Mouse (Mus musculus): ENCODE measurements around the gene Cox10.

Gene Cox10

DNA sequence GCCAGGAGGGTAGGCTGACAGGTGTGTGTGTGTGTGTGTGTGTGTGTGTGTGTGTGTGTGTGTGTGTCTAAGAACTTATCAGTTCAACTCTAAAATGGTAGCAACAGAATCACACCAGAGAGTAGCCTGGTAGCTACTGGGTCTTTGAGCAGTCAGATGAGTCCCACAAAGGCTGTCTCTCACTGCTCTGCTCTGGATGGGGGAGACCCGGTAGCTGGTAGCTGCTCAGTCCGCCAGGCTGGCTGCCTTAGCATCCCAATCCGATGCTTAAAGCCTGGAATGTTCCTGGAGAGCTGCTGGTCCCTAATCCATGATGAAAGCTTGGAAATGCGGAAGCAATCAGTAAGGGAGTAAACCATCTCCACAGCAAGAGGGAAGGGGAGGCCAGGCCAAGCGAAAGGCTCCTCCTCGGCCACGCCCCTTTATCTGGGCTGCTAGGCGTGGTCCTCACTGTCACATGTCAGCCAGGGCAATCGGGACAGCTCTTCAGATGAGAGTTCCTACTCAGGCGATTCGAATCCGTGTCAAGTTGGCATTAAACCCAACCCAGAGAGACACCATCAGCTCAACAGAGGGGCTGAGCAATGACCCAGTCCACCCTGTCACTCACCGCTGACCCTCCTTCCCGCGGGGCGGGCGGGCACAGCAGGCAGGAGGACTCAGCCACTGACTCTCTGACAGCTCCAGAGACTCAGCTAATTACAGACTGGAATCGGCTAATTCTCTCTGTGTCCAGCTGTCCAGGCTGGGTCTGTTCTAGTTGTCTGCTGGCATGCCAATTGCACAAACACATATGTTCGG lies 127.2 kb downstream of the Cox10 start:
- no peak for DNase-seq

DNA sequence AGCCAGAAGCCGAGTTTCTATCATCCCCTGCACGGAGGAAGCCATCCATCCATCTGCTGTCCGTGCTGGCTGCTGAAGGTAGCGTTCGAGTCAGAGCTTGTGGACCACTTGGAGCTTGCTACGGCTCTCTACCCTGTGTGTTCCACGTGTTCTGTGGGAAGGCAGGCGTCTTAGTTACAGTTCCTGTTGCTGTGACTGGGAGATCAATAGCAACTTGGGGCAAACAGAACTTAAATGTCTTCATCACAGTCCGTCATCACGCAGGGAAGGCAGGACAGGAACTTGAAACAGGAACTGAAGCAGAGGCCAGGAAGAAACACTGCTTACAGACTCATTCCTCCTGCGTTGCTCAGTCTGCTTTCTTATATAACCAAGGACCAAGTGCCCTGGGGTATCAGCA lies 130.9 kb downstream of the Cox10 start:
- DNase-seq, result no peak

DNA sequence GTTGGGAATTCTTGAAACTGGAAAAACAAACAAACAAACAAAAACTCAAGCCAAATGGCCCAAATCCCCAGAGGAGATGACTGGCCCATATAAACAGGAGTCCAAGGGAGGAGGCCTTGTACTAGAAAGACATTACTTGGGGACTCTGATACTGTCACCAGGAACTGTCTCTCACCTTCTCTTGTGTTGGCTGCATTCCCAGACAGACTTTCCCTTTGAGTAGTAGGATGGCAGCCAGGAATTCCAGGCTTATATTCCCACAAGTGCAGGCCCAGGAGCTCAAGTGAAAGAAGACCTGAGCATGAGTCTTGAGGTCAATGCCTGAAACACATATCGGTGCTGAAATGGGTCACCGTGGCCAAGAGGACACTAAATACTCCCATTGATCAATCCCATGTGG lies 132.2 kb downstream of the Cox10 start:
- DNase-seq, result no peak

DNA sequence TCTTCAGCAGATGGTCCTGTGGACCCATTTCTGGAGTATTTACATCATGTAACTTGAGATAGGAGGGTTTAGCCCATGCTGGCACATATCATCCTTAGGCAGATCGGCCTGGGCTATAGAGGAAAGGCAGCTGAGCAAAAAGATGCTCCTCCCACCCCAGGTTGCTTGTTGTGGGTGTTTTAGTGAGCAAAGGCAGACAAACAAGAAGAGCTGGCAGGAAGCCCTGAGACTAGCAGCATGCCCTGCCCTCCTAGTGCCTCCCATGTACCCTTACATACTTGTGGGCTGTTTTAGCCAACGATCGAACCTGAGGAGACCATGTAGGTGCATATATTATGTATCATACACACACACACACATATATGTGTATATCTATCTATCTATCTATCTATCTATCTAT lies 135.3 kb downstream of the Cox10 start:
- no peak for DNase-seq

DNA sequence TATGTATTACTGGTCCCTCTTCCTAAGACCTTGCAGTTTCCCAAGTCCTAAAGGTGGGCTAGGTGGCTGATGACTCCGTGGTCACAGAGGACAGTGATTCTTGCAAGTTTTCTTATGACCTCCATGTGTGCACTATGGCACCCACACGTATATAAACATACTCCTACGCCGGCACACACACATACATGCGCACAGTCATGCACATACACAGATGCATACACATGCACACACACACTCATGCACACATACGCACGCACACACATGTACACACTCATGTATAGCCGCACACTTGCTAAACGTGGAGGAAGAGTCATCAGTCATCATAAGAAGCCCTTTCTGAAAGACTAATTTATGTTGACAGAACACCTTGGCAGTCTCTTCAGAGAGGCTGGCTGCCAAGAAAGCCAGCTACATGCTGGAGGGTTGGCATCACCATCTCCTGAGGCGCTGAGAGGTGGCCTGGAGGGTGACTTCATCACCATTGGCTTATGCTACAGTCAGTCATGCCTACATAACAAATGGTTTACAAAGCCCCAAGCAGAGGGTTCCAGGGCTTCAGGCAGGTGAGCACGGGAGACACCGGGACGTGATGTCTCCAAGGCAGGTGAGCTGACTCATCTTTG lies 135.9 kb downstream of the Cox10 start:
- peak; percentile 42 to 50 for DNase-seq

DNA sequence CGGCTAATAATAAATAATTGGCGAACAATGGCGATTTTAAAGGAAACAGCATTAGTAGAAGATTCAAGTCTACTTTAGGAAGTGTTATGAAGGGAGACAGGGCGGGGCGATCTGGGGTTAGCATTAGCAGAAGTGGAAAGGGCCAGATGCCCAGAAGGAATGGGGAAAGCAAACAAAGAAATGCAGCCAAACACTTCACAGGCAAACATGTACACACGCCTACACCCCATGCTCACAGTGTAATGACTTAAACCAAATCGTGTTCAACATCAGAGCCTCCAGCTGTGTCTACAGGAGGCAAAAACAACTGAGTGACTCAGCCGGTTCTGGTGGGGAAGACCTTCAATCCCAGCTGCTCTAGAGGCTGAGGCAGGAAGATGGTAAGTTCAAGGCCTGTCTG lies 137.1 kb downstream of the Cox10 start:
- DNase-seq, result no peak

DNA sequence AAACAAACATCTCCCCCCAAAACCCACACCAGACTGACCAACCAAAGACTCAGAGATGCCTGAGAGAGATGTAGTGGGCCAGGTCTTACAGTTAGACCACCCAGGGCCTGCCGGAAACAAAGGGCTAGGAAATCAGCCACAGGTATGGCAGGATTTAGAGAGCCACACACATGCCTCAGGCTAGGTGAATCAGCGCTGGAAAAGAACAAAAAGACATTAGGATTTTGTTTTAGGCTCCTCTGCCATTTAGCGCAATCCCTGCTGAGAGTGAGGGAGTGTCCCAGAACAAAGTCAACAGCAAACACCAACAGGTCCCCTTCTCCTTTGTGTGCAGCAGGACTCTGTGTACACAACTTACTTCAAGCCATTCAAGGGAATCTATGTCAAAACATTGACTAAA lies 142.6 kb downstream of the Cox10 start:
- DNase-seq, result no peak

DNA sequence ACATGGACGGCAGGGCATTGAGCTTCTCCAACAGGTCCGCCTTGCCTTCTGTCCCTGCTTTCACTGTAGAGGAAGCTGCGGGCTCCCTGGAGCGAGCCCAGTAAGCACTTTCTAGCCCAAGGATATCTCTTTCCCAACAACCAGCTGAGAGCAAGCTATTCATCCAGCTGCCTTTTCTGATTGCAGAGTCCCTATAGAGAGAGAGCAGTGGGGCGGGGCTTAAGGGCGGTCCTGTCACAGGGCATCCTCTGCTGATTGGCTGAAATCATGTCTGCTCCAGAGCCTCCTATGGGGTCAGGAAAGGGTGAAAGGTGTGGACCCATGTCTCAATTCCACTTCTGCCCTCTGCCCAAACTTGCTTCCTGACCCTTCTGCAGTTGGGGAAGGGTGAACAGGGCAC lies 152.4 kb downstream of the Cox10 start:
- DNase-seq, result no peak

DNA sequence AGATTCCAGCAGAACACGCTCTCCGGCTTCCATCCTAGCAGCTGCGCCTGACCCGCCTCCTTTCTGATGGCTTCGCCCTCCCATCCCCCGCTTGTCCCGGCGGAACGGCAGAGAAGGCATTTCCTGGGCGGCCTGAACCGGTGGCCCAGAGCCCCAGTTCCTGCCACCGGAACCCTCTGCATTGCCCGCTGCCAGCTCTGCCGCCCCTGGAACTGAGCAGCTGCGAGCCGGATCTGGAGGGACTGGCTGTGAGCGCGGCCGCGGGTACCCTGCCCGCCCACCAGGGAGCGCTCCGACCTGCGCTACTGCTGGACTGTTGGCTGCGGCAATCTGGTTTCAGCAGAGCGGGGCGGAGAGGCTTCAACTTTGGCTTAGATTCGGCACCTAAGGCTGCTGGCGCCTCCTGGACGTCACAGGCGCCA lies 154.1 kb downstream of the Cox10 start:
- peak; percentile 23 to 51 for DNase-seq

DNA sequence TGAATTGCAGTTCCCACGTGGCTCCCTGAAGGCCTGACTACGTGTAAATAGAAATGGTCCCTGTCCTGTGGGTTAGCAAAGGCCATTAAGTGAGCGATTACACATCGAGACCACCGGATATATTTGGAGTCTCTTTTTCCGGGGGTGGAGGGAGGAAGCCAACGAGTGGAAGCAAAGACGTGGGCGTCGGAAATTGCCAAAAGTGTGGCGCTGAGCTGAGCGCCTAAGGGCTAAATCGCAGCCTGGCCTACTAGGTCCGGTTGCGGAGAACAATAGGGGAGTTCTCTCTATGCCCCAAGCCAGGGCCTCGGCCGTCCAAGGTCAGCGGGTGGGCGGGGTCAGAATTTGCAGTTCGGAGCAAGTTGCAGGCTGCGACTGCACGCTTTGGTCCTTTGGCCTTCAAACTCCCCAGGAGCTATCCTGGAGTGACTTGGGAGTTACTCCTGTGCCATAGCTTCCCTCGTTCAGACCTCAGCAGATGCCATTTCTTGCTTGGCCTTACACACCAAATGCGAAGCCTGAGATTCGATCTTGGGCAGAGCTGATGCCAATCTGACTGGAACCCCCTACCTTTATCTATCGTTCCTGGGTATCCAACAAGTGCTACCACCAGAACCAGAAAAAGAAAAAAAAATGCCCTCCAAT lies 154.9 kb downstream of the Cox10 start:
- no peak for DNase-seq

DNA sequence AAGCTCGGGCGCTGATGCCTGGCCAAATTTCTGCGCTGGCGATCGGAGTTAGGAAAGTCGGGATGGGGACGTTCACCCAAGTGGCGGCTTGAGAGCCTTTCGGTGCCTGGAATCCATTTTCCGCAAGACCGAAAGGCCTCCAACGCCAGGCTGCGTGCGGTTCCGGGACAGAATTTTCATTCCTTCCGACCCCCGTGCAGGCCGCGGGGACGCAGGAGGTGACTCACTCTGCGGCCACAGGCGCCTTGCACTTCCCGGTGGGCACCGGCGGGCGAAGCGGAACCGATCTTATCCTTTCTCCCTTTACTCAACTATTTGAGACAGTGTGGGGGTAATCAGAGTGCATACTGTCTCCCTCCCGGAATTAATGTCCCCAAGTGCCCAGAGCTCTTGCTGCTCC lies 155.9 kb downstream of the Cox10 start:
- DNase-seq, result no peak

DNA sequence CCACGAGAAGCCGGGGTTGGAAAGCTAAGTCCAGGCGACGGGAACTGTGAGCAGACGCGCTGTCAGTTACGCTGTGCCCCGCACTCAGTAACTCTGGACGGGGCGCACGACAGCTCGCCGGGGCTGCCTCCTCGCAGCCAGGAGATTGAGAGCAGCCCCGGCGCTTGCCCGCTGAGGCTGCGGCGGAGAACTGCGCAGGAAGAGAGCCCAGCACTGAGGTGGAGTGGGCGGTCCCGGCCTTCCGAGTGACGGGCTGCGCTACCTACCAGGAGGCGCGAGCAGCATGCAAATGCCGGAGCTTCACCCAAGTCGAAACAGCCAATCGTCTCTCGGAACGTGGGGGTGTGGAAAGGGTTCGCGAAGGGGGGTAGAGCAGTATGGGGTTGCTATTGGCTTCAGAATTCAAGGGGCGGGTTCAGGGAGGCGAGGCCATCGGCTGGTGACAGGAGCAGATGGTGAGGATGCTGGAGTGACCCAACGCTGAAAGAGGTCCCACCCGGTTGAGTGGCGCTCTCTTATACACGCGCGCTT lies 157.1 kb downstream of the Cox10 start, which contains the start of gene Hs3st3b1:
TSS of gene Hs3st3b1 (minus strand) at position 200 of the 531 bp plus-strand sequence.
- peak in 1 of 2 experiments; percentile 23 for DNase-seq

DNA sequence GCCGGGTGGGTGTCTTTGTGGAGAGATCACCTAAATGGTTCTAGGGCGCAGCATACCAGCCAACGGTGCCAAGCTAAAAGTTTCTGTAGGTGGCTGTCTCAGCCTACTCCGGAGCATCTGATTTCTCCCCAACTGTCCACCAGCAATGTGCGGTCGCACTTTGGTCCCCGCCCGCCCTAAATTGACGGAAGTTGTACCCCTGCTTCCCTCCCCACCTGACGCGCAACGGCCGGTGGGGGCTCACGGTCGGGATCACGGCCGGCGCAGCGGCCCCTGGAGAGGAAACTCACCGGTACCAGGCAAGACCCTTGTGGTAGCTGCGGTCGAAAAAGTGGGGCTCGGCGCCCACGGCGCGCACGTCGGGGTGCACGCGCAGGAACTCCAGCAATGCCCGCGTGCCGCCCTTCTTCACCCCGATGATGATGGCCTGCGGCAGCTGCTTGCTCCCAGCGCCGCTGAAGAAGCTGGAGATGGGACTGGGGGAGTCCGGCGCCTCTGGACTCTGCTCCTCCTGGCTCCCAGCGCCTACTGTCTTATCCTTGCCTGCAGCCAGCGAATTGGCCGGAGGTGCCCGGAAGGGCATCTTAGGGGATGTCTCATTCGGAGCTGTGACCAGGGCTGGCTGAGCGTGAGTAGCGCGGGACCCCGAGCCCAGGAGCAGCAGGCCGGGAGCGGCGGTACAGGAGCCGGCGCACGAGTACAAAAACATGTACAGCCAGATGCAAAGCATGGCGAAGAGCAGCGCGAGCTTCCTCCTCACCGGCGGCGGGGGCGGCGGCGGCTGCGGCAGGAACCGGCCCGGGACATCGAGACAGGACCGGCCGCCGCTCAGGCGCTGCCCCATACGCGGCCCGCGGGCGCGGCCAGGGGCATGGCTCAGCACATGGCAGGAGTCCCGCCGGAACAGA lies 158.0 kb downstream of the Cox10 start:
- DNase-seq, result no peak

DNA sequence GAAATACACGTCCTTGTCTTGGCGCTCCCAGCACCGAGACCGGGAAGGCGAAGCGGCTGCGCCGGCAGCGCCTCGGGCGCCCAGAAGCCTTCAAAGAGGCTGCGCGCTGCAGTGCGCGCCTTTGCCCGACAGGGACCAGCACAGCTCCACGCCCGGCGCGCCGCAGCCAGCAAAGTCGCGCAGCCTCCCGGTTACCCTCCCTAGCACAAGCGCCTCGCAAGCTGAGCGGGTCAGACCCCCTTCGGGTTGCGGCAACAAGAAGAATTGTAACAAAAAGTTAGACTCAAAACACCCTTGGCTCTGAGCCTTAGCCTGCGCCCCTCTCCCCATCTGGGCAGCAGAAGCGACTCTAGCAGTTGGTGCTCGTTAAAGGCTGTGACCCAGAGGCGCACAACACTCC lies 158.7 kb downstream of the Cox10 start:
- DNase-seq, result peak; percentile 13 to 59

DNA sequence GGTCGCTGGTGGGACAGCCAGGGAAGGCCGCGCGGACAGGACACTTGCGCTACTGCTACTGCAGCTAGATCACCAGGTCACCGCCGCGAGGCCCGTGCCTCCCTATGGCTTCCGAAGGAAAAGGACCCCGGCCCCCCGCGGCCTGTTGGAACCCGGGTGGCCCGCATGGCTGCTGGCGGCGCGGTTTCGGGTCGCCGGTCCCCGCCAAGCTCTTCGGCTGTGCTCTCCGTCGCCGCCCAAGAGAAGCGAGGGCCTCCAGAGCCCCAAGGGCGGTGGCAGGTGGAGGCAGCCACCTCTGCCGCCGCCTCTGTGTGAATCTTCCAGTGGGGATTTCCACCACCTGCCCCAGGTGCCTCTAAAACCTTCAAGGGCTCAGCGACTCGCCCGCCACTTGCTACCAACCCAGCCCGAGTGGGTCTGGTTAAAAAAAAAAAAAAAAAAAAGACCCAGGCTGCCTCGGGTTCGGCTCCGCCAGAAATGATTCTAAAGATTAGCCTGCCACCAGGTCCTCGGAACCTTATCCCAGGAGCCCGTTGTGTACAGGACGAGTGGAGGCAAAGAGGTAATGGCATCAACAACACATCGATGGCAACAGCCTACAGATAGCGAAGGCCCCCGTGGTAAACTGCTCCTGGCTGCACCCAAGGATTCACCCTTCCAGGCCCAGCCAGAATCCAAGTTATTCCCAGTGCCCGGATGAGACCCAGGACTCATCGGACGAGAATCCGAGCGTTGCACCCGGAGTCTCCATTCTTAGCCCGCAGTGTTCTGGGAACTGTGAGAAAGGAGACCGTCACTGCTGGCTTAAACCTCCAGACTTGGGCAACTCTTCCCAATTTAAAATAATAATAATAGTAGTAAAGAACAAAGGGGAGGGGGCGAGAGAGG lies 159.8 kb downstream of the Cox10 start:
- DNase-seq, result no peak

DNA sequence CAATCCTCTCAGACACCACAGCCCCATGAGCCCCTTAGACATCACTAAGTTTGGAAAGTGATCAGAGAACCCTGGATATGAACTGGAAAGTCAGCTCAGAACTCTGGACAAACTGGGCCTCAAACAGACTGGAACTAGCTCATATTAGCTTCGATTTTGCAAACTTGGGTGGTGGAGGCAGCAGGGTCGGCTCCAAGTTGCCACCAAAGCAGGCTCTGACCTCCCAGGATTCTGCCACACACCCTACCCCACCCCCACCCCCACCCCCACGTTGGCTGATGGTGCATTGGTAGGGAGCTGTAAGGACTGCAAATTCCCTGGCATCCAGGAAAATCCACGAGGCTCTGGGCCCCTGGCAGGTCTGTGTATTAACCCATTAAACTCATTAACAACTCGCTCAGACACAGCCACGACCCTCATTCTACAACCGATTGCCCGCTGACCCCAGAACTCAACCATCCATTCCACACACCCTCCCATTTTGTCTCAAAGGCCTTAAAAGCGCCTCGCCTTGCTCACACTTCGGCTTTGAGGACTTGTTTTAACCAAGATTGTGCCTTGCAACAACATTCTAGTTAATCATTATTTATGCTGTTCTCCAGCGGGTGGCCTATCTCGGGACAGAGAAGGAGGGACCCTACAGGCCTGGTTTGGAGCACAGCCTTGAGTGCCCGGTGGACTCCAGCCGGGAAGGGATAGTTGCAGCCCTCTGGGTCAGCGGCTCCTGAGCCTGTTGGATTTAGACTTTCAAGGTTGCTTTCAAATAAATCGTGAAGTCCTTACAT lies 160.8 kb downstream of the Cox10 start:
- DNase-seq, result no peak

DNA sequence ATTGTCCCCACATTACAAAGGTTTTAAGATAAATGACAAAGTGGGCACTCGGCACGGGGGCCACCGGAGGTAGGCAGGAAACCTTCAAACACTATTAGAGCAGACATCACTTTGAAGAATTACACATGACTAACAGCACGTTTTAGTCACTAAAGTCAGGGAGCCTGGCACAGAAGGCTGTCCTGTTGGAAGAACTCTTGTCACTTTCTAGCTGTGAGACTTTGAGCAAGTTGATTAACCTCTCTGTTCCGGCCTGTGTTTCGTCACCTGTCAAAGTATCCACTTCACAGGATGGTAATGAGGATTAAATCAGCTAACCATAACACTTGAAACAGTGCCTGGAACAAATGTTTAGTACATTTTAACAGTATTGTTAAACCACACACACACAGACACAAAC lies 161.7 kb downstream of the Cox10 start:
- DNase-seq, result no peak

DNA sequence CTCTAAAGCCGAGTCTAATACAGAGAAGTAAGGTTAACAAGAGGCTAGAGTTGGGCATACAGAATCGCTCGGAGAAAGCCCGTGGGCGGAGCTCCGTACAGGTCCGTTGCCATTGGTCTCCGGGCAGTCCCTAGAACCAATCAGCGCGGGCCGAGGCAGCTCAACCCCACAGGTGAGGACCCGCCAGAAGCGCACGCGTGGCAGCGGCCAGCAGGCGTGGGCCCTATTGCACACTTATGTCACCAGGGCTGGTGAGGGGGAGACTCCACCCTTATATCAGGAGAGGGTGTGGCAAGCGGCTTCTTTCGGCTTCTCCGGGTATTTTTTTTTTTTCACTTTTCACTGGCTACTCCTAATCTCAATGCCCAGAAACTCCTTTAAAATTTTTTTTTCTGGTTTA lies 164.9 kb downstream of the Cox10 start:
- DNase-seq, result peak; percentile 28 to 29

DNA sequence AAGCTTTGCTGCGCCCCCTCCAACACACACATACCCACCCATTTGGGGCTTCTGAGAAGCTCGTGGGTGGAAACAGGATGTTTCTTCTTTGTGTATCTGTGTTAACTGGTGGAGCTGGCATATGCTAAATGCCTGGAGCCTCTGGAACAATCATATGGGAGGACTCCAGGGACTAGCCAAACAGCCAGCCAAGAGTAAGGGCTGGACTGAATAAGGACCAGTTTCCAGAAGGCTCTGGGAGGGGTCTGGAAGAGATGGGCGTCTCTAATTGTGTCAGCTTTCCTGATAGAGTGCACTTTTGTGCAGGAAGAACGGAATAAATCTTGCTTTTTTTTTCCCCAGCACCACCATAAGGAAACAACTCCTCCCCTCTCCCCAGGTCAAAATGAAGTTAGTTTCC lies 165.3 kb downstream of the Cox10 start:
- no peak for DNase-seq

Data from cerebellum, adult 18-20 months (tissue).